Mouse (Mus musculus) regulatory T cell (primary cell): ENCODE data around the gene Map7d1.

ENCODE experiments used
- in situ Hi-C: fragments of 300-600 bp; cut with MboI, MseI; formaldehyde crosslinking; loops from one replicate; pipeline ENCODE4 v1.15.1; 2025; ENCODE audit warnings: high pct_unique_total_duplicates

Gene Map7d1

GRCm38 (mm10) chr4:126269292-126269691 is 13.1 kb upstream of the Map7d1 start:
- in situ Hi-C loops: no loop called here

GRCm38 (mm10) chr4:126262119-126262807 is 6.1 kb upstream of the Map7d1 start, which contains the start of gene Trappc3:
Gene Trappc3, plus strand, starts transcription at chr4:126262325.
- in situ Hi-C loops: loop anchor here (5.0 kb wide), 1 partner anchor 35 kb away; no protein-coding TSS in a partner anchor

GRCm38 (mm10) chr4:126261675-126262074 is 5.5 kb upstream of the Map7d1 start:
- in situ Hi-C loops: loop anchor here (5.0 kb wide), 1 partner anchor 34 kb away; no protein-coding TSS in a partner anchor

- in situ Hi-C loops: loop anchor here (5.0 kb wide), 1 partner anchor 34 kb away; no protein-coding TSS in a partner anchor
These were observed 5.1 kb upstream of the Map7d1 start for GRCm38 (mm10) chr4:126261266-126261665.

- in situ Hi-C loops: loop anchor here (5.0 kb wide), 1 partner anchor 33 kb away; no protein-coding TSS in a partner anchor
These were observed 4.5 kb upstream of the Map7d1 start for GRCm38 (mm10) chr4:126260520-126261201.

- in situ Hi-C loops: loop anchor here (5.0 kb wide), 1 partner anchor 32 kb away; no protein-coding TSS in a partner anchor
These were observed 3.5 kb upstream of the Map7d1 start for GRCm38 (mm10) chr4:126259523-126260160.

- in situ Hi-C loops: no loop called here
These were observed 2.9 kb upstream of the Map7d1 start for GRCm38 (mm10) chr4:126259063-126259462.

GRCm38 (mm10) chr4:126256967-126257881 is 1.1 kb upstream of the Map7d1 start:
- in situ Hi-C loops: no loop called here

- in situ Hi-C loops: no loop called here
These were observed 786 bp downstream of the Map7d1 start for GRCm38 (mm10) chr4:126255113-126256001.

- in situ Hi-C loops: loop anchor here (5.0 kb wide), 1 partner anchor 52 kb away; the partner anchor contains the start of gene Thrap3
These were observed 1.6 kb downstream of the Map7d1 start for GRCm38 (mm10) chr4:126254315-126255112.

- in situ Hi-C loops: loop anchor here (5.0 kb wide), 1 partner anchor 51 kb away; the partner anchor contains the start of gene Thrap3
These were observed 2.4 kb downstream of the Map7d1 start for GRCm38 (mm10) chr4:126253637-126254272.

- in situ Hi-C loops: loop anchor here (5.0 kb wide), 1 partner anchor 50 kb away; the partner anchor contains the start of gene Thrap3
These were observed 3.5 kb downstream of the Map7d1 start for GRCm38 (mm10) chr4:126252411-126253237.

GRCm38 (mm10) chr4:126251655-126252254 is 4.4 kb downstream of the Map7d1 start:
- in situ Hi-C loops: loop anchor here (5.0 kb wide), 1 partner anchor 49 kb away; the partner anchor contains the start of gene Thrap3

GRCm38 (mm10) chr4:126250659-126251058 is 5.5 kb downstream of the Map7d1 start:
- in situ Hi-C loops: loop anchor here (5.0 kb wide), 1 partner anchor 48 kb away; the partner anchor contains the start of gene Thrap3

GRCm38 (mm10) chr4:126248261-126248868 is 7.8 kb downstream of the Map7d1 start:
- in situ Hi-C loops: no loop called here

GRCm38 (mm10) chr4:126246202-126246889 is 9.8 kb downstream of the Map7d1 start:
- in situ Hi-C loops: no loop called here
